Mouse (Mus musculus): ENCODE measurements around the gene Ankrd33b.

Ankrd33b gene

DNA sequence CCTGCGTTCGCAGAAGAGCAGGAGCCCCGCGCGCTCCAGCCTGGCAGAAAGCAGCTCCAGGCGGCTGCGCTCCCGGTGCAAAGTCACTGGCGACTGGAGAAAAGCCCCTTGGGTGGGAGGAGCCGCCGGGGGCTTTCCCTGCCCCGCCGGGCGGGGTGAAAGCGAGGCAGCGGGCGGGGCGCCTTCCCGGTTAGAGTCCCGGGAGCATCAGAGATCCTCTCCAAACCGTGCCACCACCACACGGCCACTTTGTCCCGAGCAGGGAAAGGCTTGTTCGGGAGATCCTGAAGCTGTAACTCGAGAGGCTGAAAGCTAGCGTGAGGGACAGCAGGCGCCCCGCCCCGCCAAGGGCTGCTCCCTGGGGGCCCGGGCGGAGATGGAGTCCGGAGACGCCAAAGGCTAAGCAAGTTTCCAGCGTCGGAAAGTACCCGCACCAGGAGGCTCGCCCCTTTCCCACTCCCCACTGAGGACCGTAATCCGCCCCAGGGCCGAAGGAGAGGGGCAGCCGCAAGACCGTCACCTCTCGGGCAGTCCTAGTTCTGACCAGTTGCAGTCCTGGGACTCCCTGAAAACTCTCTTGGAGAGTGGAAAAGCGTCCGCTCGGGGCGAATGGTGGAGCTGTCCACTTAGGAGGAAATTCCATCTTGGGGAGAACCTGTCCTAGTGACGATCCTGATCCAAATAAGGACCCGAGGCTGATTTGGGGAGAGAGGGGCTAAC, at the start of gene Ankrd33b:
Ankrd33b (minus strand) TSS at position 246 of the 720 bp plus-strand sequence.
- DNase-seq: no peak

DNA sequence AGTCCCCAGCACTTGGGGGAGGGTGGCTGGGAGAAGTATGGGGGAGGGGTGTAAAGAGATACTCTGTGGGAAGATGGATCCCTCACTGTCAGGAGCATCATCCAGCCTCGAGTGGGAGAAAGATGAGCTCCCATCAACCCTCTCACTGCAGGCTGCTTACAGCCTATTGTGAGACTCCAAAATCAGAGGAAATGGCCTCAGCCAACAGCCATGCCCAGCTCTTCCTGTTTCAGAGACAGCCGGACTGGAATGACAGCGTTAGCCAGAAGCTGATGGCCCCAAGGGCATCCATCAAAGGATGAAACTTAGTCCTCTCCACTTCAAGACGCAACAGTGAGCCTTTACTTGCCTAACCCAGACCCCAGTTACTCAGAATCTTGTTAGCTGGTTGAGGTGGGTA, 47.7 kb upstream of the Ankrd33b start:
- no peak for DNase-seq

- DNase-seq: no peak
Observed at GRCm38 (mm10) chr15:31414179-31414898, 46.8 kb upstream of the Ankrd33b start.

GRCm38 (mm10) chr15:31413662-31414061, 46.1 kb upstream of the Ankrd33b start:
- DNase-seq: no peak

DNA sequence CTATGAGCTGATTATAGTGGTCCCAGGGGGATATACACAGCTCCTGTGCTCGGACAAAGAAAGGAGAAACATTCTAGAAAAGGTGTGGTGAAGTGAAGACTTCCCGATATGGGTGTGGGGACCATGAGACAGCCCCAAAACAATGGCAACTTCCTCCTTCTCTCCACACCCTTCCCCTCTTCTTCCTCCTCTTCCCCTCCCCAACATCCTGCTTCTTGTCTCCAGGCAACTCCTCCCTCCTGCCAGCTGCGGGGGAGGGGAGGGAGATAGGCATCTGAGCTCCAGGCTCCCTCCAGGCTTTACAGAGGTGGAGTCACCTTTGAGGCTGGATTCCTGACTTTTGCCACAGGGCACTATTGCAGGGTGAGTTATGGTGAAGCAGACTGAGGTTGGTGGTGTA, 45.4 kb upstream of the Ankrd33b start:
- DNase-seq: no peak

- no peak for DNase-seq
Observed at GRCm38 (mm10) chr15:31412436-31412835, 44.9 kb upstream of the Ankrd33b start.

DNA sequence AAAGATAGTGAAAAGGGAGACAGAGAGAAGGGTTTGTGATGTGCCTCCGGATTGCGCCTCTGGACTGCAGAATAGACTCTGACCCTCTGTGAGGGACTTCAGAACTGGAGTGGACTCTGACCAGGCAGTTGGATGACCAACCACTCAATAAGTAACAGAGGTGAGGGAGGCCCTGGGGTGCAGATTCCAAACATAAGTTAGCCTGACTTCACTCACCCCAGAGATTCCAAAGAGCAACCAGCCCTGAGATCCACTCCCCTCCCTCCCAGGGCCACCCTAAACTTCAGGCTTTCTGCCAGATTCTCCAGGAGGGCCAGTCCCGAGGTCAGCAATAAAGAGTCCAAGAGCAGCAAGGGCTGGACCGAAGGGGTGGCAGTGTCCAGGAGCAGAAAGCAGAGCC, 40.0 kb upstream of the Ankrd33b start:
- no peak for DNase-seq

- no peak for DNase-seq
Observed at GRCm38 (mm10) chr15:31406881-31407280, 39.4 kb upstream of the Ankrd33b start.

DNA sequence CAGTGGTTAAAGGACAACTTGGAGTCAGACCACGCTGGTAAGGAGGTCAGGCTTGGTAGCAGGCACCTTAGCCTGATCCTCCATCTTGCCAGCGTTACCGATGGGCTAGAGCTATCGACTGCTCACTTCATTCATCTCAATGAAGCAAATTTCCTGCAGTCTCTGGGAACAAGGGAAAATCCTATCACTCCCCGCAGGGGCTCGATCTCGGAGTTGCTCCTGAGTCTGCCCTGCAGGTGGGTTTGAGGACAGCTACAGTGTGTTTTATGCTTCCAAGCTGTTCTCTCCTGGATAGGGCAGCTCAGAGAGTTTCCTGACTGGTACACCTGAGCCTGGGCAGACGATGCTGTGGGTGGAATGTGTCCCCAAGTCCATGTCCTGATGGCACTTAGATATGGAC, 36.8 kb upstream of the Ankrd33b start:
- no peak for DNase-seq

- DNase-seq: no peak
Observed at GRCm38 (mm10) chr15:31402200-31402892, 34.8 kb upstream of the Ankrd33b start.

- DNase-seq: no peak
Observed at GRCm38 (mm10) chr15:31400974-31401373, 33.4 kb upstream of the Ankrd33b start.

- DNase-seq: no peak
Observed at GRCm38 (mm10) chr15:31398769-31399168, 31.2 kb upstream of the Ankrd33b start.

DNA sequence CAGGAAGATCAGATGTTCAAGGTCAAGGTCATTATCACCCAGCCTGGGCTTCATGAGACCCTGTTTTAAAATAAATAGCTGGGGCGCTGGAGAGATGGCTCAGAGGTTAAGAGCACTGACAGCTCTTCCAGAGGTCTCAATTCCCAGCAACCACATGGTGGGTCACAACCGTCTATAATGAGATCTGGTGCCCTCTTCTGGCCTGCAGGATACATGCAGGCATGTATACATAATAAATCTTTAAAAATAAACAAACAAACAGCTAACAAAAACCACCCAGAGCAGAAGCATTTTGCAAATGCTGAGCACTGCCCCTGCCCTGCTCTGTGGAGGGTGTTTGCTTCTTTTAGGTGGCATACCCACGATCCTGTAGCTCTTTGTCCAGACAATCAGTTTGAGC, 29.9 kb upstream of the Ankrd33b start:
- DNase-seq: no peak

DNA sequence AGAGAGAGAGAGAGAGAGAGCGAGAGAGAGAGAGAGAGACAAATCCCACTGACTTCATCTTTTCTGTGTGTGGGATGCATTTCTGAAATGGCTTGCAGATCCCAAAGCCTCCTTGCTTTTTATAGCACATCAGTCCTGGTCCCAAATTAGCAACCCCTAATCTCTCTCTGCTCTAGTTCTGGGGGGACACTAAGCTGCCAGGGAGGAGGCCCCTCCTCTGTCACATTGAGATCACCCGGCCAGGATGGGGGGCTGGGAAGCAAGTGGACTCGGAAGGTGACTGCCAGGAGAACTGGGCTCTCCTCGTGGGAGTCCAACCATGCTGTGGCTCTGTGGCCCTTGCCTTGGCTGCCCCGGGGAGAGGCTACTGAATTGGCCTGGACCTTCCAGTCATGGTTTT, 29.2 kb upstream of the Ankrd33b start:
- no peak for DNase-seq

GRCm38 (mm10) chr15:31395986-31396385, 28.5 kb upstream of the Ankrd33b start:
- no peak for DNase-seq

- no peak for DNase-seq
Observed at GRCm38 (mm10) chr15:31393402-31393801, 25.9 kb upstream of the Ankrd33b start.

GRCm38 (mm10) chr15:31392705-31393104, 25.2 kb upstream of the Ankrd33b start:
- DNase-seq: no peak

DNA sequence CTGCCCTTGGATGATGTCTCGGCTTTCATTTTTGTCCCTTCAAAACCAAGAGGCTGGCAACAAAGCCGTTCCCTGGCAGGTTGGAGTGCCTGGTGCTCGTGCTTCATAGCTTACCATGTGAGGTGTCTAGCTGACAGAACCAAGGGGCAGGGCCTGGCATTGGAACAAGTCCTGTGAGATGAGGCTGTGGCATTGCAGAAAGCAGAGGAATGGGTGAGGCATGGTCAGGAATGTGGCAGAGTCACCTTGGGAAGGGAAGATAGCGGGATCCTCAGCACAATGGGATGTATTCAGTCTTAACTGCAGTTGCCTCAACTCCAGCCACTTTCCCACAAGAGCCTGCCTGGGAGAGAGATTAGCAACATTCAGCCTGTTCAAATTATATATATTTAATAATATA, 24.6 kb upstream of the Ankrd33b start:
- no peak for DNase-seq

- no peak for DNase-seq
Observed at GRCm38 (mm10) chr15:31381936-31382468, 14.5 kb upstream of the Ankrd33b start.

DNA sequence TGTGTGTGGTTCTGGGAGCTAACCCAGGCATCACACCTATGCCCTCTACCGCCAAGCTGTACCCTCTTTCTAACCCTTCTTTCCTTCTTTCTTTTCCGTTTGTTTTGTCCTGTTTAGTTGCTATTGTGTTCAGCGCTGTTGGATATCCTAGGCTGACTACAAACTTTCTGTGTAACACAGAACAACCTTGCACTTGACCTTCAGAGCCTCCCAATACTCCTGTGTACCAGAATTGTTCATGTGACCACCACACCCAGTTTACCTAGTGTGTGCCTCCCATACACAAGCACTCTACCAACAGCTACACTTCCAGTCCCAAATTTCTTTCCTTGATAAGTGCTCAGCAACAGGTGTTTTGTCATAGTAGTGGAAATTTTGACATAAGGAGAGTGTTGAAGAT, 11.9 kb upstream of the Ankrd33b start:
- no peak for DNase-seq

DNA sequence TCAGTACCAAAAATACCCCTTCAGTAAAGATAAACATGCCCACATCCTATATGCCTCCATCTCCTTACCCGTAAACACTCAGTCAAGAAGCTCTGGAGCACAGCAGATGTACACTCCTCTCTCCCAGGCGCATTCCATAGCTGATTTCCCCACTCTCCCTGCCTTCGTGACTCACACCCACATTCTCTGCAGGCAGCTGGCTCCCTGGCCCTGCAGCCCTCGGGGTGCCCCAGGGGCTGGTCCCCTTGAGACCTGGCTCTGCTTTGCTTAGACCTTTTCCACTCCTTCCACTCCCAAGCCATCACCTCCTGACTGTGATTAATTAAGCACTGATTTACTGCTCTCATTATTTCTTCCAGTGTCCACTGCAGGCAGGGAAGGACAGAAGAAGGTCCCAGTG, 7.7 kb upstream of the Ankrd33b start:
- DNase-seq: no peak

- no peak for DNase-seq
Observed at GRCm38 (mm10) chr15:31369125-31369612, 1.6 kb upstream of the Ankrd33b start.

DNA sequence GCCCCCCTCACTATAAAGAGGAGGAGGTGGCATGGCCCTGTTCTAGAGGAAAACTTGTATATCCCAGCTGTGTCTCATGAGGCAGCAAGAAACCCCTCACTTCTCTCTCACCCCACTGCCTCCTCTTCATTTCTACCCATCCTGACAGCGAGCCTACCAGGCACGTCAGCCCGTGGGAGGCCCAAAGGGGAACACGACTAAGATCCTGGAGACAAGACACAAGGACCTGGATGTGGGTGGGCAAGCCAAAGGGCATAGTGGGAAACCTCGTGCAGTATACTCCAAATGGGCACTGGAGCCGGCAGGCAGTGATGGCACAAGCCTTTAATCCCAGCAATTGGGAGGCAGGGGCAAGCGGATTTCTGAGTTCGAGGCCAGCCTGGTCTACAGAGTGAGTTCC, 1.0 kb upstream of the Ankrd33b start:
- DNase-seq: no peak

Data from thymus, postnatal 14 days (tissue).